Mouse (Mus musculus) heart, embryonic 15.5 days (tissue): Measurements from ENCODE around the gene Arl8b. TPM values are rescaled to one million over a fixed set of nuclear protein-coding genes. Genes with fewer than 3 reads are reported as not detected.
A peak's percentile ranks its signal among the peaks of the same experiment; 100 is the strongest.

Source experiments
- ATAC-seq: fragments of 200-750 bp; cut with Nextera tagmentation; replicated peaks from 2 replicates; pipeline ENCODE4 v1.8.0; 2017; ENCODE audit warnings: low read depth, moderate TSS enrichment; ENCODE audit not compliant: insufficient number of reproducible peaks, insufficient read depth, low FRiP score
- H3K27ac ChIP-seq: fragments of 300-500 bp; sonication (generic); 2 replicates; pipeline ENCODE4 v1.5.1; 2015; ENCODE audit warnings: mild to moderate bottlenecking, inconsistent platforms
- H3K27me3 ChIP-seq: fragments of 300-500 bp; sonication (generic); 2 replicates; pipeline ENCODE4 v1.6.1; 2015; ENCODE audit warnings: inconsistent platforms
- H3K36me3 ChIP-seq: fragments of 300-500 bp; sonication (generic); 2 replicates; pipeline ENCODE4 v1.6.1; 2015; ENCODE audit warnings: mild to moderate bottlenecking, inconsistent platforms
- H3K4me1 ChIP-seq: fragments of 300-500 bp; sonication (generic); replicated peaks from 2 replicates; pipeline ENCODE4 v1.6.1; 2015; ENCODE audit warnings: inconsistent platforms
- H3K4me2 ChIP-seq: fragments of 300-500 bp; sonication (generic); 2 replicates; pipeline ENCODE4 v1.6.1; 2015; ENCODE audit warnings: inconsistent platforms, mild to moderate bottlenecking, moderate library complexity
- H3K4me3 ChIP-seq: fragments of 300-500 bp; sonication (generic); 2 replicates; pipeline ENCODE4 v1.5.1; 2015; ENCODE audit warnings: mild to moderate bottlenecking, inconsistent platforms
- H3K9ac ChIP-seq: fragments of 300-500 bp; sonication (generic); 2 replicates; pipeline ENCODE4 v1.6.1; 2015; ENCODE audit warnings: mild to moderate bottlenecking, inconsistent platforms
- H3K9me3 ChIP-seq: fragments of 300-500 bp; sonication (generic); replicated peaks from 2 replicates; pipeline ENCODE4 v1.6.1; 2016; ENCODE audit warnings: inconsistent platforms
- WGBS: fragments of 180-500 bp; shearing (Covaris S2); methylation state at CpG from one replicate; pipeline ENCODE4 v1.1.7; 2015; ENCODE audit warnings: mixed read lengths; 5-methylcytosine and 5-hydroxymethylcytosine counted together
- polyA plus RNA-seq: library from polyadenylated mRNA; unstranded; fragments of >200 nt; fragmentation: Nextera tagmentation; extraction: Ambion mirVana; gene quantifications from 2 replicates; pipeline ENCODE4 v1.2.1, GENCODE M21; 2015

Arl8b gene
- polyA plus RNA-seq: 64.1 and 66.0 TPM in 2 replicates

- H3K4me2 ChIP-seq: peak within 1 kb of the TSS; percentile 74
- ATAC-seq: peak; percentile 92
- peaks cover 20% of the 10 kb centered on the region for H3K4me1 ChIP-seq
- 9% methylated on average over 36 of the region's 36 CpGs for WGBS
- no peaks in the 10 kb centered on the region for H3K9me3 ChIP-seq
- peak within 1 kb of the TSS; percentile 96 for H3K4me3 ChIP-seq
- H3K27me3 ChIP-seq: no peaks in the 10 kb centered on the region
- peak within 1 kb of the TSS; percentile 85 for H3K27ac ChIP-seq
- peak within 1 kb of the TSS; percentile 92 for H3K9ac ChIP-seq
- H3K36me3 ChIP-seq: no peaks in the 10 kb centered on the region
These were observed at the start of gene Arl8b for GRCm38 (mm10) chr6:108782526-108783183. Gene Arl8b (plus strand): TSS chr6:108783099.

GRCm38 (mm10) chr6:108735910-108736750, 46.8 kb upstream of the Arl8b start:
- no peak overlapping the region for H3K4me2 ChIP-seq
- no peaks in the 10 kb centered on the region for H3K36me3 ChIP-seq
- H3K27ac ChIP-seq: no peak overlapping the region
- H3K9me3 ChIP-seq: no peaks in the 10 kb centered on the region
- WGBS: 48% methylated on average over 9 of the region's 9 CpGs
- no peak overlapping the region for H3K4me3 ChIP-seq
- H3K27me3 ChIP-seq: no peaks in the 10 kb centered on the region
- no peaks in the 10 kb centered on the region for H3K4me1 ChIP-seq
- H3K9ac ChIP-seq: no peak overlapping the region
- ATAC-seq: no peak

DNA sequence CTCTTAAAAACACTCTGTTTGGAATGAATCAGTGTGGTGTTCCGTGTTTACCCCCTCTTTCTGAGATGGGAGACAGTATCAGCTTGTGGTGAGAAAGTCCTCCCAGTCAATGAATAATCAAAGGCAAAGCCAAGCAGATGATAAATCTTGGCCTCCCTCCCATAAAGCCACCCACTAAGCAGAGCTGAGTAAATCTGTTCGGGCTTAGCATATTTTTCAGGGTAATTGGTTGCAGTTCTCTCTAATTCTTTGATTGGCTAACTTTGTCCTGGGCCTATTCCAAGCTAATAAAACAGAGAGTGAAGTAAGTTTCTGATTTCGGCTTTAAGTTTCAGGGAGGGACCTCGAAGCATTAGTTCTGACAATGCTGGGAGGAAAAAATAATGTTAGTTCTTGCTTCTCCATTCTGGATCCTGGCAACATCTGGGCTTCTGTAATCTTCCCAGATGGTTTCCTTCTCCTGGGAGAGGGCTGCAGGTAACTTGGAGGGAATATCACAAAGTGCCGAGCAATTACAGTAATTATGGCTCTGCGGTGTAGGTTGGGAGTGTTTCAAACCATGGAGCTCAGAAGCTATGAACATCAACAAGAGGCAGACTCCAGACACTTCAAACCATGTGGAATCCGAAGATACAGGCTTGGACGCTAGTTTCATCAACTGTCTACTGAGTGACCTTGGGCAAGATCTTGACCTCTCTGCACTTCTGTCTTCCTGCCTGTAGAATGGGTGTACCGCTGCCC, 44.3 kb upstream of the Arl8b start:
- Histone ChIP-seq H3K36me3 (no peaks in the 10 kb centered on the region), H3K27me3 (no peaks in the 10 kb centered on the region), H3K9ac (no peak overlapping the region), H3K4me3 (no peak overlapping the region), H3K9me3 (no peaks in the 10 kb centered on the region), H3K27ac (no peak overlapping the region), H3K4me2 (no peak overlapping the region), H3K4me1 (no peaks in the 10 kb centered on the region)
- WGBS: 62% methylated on average over 9 of the region's 9 CpGs
- no peak for ATAC-seq

GRCm38 (mm10) chr6:108740579-108740978, 42.3 kb upstream of the Arl8b start:
- Histone ChIP-seq H3K36me3 (no peaks in the 10 kb centered on the region), H3K27me3 (no peaks in the 10 kb centered on the region), H3K9me3 (no peaks in the 10 kb centered on the region), H3K4me2 (no peak overlapping the region), H3K4me3 (no peak overlapping the region), H3K27ac (no peak overlapping the region), H3K4me1 (no peaks in the 10 kb centered on the region), H3K9ac (no peak overlapping the region)
- no peak for ATAC-seq
- WGBS: 67% methylated on average over 4 of the region's 4 CpGs

- Histone ChIP-seq H3K27ac (no peak overlapping the region), H3K4me2 (no peak overlapping the region), H3K9ac (no peak overlapping the region), H3K4me3 (no peak overlapping the region), H3K27me3 (no peaks in the 10 kb centered on the region), H3K36me3 (no peaks in the 10 kb centered on the region), H3K9me3 (no peaks in the 10 kb centered on the region), H3K4me1 (no peaks in the 10 kb centered on the region)
- WGBS: 57% methylated on average over 5 of the region's 5 CpGs
- no peak for ATAC-seq
These were observed 39.2 kb upstream of the Arl8b start for GRCm38 (mm10) chr6:108743730-108744129.

DNA sequence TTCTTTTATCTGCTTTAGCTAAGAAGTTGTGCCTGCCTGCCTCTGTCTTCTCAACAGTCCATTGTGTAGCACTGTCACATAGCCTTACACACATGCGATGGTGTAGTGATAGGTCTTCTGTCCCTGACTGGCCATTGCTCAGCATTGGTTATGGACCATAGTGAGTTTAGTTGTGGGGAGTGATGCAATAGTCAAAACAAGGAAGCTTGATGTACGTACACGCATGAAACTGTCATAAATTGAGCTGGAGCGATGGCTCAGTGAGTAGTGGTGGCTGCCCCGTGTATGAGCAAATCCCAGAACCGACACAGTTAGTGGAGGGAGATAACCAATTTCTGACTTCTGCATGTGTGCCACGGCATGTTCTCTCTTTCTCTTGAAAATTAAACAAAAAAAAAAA, 31.6 kb upstream of the Arl8b start:
- H3K4me1 ChIP-seq: no peaks in the 10 kb centered on the region
- no peaks in the 10 kb centered on the region for H3K36me3 ChIP-seq
- 81% methylated on average over 7 of the region's 7 CpGs for WGBS
- no peak overlapping the region for H3K9ac ChIP-seq
- no peak for ATAC-seq
- H3K4me3 ChIP-seq: no peak overlapping the region
- H3K4me2 ChIP-seq: no peak overlapping the region
- no peaks in the 10 kb centered on the region for H3K9me3 ChIP-seq
- no peak overlapping the region for H3K27ac ChIP-seq
- H3K27me3 ChIP-seq: no peaks in the 10 kb centered on the region

DNA sequence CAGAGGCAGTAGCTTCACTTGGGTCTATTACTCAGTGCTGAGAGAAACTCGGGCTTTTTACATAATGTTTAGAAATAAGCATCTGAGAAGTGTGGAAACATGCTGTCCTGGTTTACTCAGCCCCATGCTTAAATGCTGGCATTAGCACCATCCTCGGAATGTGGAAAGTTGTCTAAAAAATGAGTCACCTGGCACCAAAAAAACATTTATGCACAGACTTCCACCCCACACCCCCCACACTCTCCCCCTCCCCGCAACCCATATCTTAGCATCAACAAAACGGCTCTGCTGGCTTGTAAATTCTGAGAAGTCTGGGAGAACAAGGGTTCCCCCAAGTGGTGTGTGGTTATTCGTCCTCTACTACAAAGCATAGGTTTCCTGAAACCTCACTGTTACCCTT, 30.5 kb upstream of the Arl8b start:
- no peak overlapping the region for H3K4me2 ChIP-seq
- 41% methylated on average over 5 of the region's 5 CpGs for WGBS
- H3K9ac ChIP-seq: no peak overlapping the region
- H3K27me3 ChIP-seq: no peaks in the 10 kb centered on the region
- ATAC-seq: no peak
- no peak overlapping the region for H3K27ac ChIP-seq
- no peak overlapping the region for H3K4me3 ChIP-seq
- H3K36me3 ChIP-seq: no peaks in the 10 kb centered on the region
- H3K9me3 ChIP-seq: no peaks in the 10 kb centered on the region
- no peaks in the 10 kb centered on the region for H3K4me1 ChIP-seq

DNA sequence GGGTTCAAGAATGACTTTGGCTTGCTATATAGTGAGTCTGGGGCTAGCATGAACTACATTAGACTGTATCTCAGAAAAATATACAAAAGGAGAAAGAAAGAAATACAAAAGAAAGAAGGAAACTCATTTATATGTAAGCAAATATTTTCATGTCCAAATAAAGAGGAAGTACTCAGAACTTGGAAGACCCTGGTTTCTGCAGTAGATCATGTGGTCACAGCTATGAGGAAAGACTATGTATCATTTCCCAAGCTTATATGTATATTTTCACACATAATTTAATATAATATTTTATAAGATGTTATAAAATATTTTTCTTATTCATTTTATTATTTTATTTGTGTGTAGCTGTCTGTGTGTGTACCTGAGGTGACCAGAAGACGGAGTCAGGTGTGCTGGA, 29.4 kb upstream of the Arl8b start:
- no peaks in the 10 kb centered on the region for H3K36me3 ChIP-seq
- ATAC-seq: no peak
- WGBS: 85% methylated on average over 1 of the region's 1 CpGs
- H3K9ac ChIP-seq: no peak overlapping the region
- H3K4me1 ChIP-seq: no peaks in the 10 kb centered on the region
- no peaks in the 10 kb centered on the region for H3K9me3 ChIP-seq
- H3K4me2 ChIP-seq: no peak overlapping the region
- H3K4me3 ChIP-seq: no peak overlapping the region
- H3K27ac ChIP-seq: no peak overlapping the region
- H3K27me3 ChIP-seq: no peaks in the 10 kb centered on the region

DNA sequence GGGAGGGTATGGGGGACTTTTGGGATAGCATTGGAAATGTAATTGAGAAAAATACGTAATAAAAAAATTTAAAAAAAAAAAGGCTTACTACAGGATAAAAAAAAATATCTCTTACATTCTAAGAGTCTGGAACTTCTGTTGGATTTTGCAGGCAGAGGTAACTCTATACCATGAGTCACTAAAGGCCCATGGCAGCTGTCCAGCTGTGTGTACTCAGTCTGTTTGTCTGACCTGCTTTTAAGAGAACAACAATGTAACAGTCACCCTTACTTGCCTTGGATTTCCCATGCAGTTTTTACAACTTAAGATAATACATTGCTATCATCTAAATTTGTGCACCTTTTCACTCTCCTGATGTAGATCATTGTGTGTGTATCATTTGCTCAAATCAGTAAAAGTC, 28.5 kb upstream of the Arl8b start:
- Histone ChIP-seq H3K4me1 (no peaks in the 10 kb centered on the region), H3K27me3 (no peaks in the 10 kb centered on the region), H3K4me3 (no peak overlapping the region), H3K4me2 (no peak overlapping the region), H3K36me3 (no peaks in the 10 kb centered on the region), H3K27ac (no peak overlapping the region), H3K9me3 (no peaks in the 10 kb centered on the region), H3K9ac (no peak overlapping the region)
- no peak for ATAC-seq
- 67% methylated on average over 1 of the region's 1 CpGs for WGBS

DNA sequence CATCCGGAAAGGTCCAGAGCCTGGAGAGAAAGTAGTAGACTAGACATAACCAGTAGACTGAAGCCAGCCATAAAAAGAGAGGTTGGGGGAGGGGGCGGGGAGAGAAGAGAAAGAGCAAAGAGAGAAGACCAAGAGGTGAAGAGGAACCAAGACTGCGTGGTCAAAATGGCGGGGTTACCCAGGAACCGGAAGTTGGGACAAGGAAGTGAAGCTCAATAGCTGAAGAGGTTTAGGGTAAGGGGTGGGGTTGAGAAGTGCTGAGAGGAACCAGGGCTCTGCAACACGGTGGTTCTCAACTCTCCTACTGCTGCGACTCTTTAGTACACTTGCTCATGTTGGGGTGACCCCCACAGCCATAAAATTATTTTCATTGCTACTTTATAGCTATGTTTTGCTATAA, 27.0 kb upstream of the Arl8b start:
- Histone ChIP-seq H3K27me3 (no peaks in the 10 kb centered on the region), H3K4me2 (no peak overlapping the region), H3K36me3 (no peaks in the 10 kb centered on the region), H3K27ac (no peak overlapping the region), H3K4me1 (no peaks in the 10 kb centered on the region), H3K9me3 (no peaks in the 10 kb centered on the region), H3K9ac (no peak overlapping the region), H3K4me3 (no peak overlapping the region)
- no peak for ATAC-seq
- 81% methylated on average over 7 of the region's 7 CpGs for WGBS

DNA sequence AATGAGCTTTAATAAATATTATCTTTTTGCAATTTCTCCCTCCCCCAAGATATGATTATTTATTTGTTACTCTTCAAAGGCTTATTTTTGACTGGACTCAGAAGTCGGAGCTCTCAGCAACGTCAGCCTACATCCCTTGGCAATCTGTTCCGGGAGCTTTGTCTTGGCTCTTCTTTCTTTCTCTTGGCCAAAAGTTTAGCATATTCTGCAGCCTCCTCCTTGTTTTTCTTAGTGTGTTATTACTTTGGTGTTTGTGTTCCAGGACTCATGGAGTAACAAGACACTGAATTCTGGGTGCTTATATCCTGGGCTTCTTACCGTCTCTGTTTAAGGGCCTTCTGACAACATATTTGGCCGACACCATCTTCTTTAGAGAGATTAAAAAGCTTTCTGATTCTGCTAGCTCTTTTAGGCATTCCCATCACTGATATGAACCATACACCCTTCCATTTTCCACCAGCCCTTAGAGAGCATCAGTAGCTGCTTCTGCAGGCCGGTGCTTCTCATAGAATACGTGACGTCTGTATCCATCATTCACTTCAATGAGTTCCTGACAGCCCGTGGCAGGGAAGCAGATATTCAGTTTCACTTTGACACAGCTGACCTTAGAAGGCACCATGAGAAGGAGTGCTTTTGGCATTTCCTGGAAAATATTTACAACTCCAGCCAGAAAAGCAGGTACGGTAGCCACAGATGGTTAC, 23.8 kb upstream of the Arl8b start:
- Histone ChIP-seq H3K4me1 (no peaks in the 10 kb centered on the region), H3K27me3 (no peaks in the 10 kb centered on the region)
- WGBS: 66% methylated on average over 10 of the region's 10 CpGs

More for the DNA sequence above, 23.8 kb upstream of the Arl8b start:
- no peak overlapping the region for H3K9ac ChIP-seq
- no peak for ATAC-seq
- H3K4me2 ChIP-seq: no peak overlapping the region
- no peak overlapping the region for H3K27ac ChIP-seq
- H3K9me3 ChIP-seq: no peaks in the 10 kb centered on the region
- no peak overlapping the region for H3K4me3 ChIP-seq
- no peaks in the 10 kb centered on the region for H3K36me3 ChIP-seq
